Mouse (Mus musculus) limb, embryonic 14.5 days (tissue): ENCODE data around the gene Unc79. TPM values are rescaled to one million over a fixed set of nuclear protein-coding genes. Genes with fewer than 3 reads are reported as not detected.
A peak's percentile ranks its signal among the peaks of the same experiment; 100 is the strongest.

Experiments used
- ATAC-seq: fragments of 200-750 bp; cut with Nextera tagmentation; 2 replicates; pipeline ENCODE4 v1.8.0; 2017; ENCODE audit warnings: low read depth, moderate number of reproducible peaks, moderate TSS enrichment; ENCODE audit not compliant: low FRiP score
- DNase-seq: peaks from one replicate; pipeline ENCODE4 v3.0.0-alpha.2; 2015; ENCODE audit warnings: low spot score
- H3K27ac ChIP-seq: fragments of 300-500 bp; sonication (generic); replicated peaks from 2 replicates; pipeline ENCODE4 v1.5.1; 2014; ENCODE audit warnings: low read depth, mild to moderate bottlenecking, low read length, moderate library complexity, mixed read lengths
- H3K27me3 ChIP-seq: fragments of 300-500 bp; sonication (generic); 2 replicates; pipeline ENCODE4 v1.6.1; 2014; ENCODE audit warnings: low read length, mixed read lengths; ENCODE audit not compliant: control insufficient read depth, insufficient read depth
- H3K36me3 ChIP-seq: fragments of 300-500 bp; sonication (generic); 2 replicates; pipeline ENCODE4 v1.6.1; 2014; ENCODE audit warnings: mild to moderate bottlenecking, low read length, moderate library complexity, mixed read lengths; ENCODE audit not compliant: control insufficient read depth, insufficient read depth
- H3K4me1 ChIP-seq: fragments of 300-500 bp; sonication (generic); 2 replicates; pipeline ENCODE4 v1.6.1; 2014; ENCODE audit warnings: antibody characterized with exemption, low read length, mixed read lengths; ENCODE audit not compliant: control insufficient read depth, insufficient read depth
- H3K4me2 ChIP-seq: fragments of 300-500 bp; sonication (generic); replicated peaks from 2 replicates; pipeline ENCODE4 v1.6.1; 2014; ENCODE audit warnings: low read depth, mild to moderate bottlenecking, low read length, moderate library complexity; ENCODE audit not compliant: severe bottlenecking
- H3K4me3 ChIP-seq: fragments of 300-500 bp; sonication (generic); replicated peaks from 2 replicates; pipeline ENCODE4 v1.5.1; 2014; ENCODE audit warnings: low read length
- H3K9ac ChIP-seq: fragments of 300-500 bp; sonication (generic); 2 replicates; pipeline ENCODE4 v1.6.1; 2014; ENCODE audit warnings: mild to moderate bottlenecking, low read depth, low read length, moderate library complexity; ENCODE audit not compliant: severe bottlenecking
- H3K9me3 ChIP-seq: fragments of 300-500 bp; sonication (generic); 2 replicates; pipeline ENCODE4 v1.6.1; 2016; ENCODE audit warnings: low read length; ENCODE audit not compliant: control insufficient read depth
- POLR2A ChIP-seq: fragments of 200-500 bp; IDR thresholded peaks from 2 replicates; pipeline ENCODE4 v1.8.0; 2012; ENCODE audit warnings: inconsistent platforms, mild to moderate bottlenecking, moderate library complexity, borderline replicate concordance; ENCODE audit not compliant: insufficient read depth, insufficient read length; ENCODE audit errors: extremely low read depth
- WGBS: fragments of 180-500 bp; shearing (Covaris S2); extraction: QIAGEN DNeasy Blood & Tissue Kit; methylation state at CpG from one replicate; pipeline ENCODE4 v1.1.7; 2014; 5-methylcytosine and 5-hydroxymethylcytosine counted together
- polyA plus RNA-seq, 2 experiments: library from polyadenylated mRNA; depleted of rRNA in 1 of 2; stranded (reverse) in 1 of 2; unstranded in 1 of 2; fragments of >200 nt; fragmentation: Nextera tagmentation in 1 of 2; extraction: Ambion mirVana in 1 of 2; gene quantifications; 2 replicates each; pipeline versions ENCODE4 v1.2.1 to v1.2.3; 2012 to 2014

Unc79 gene
- polyA plus RNA-seq, 2 experiments = 0.04 to 0.45 TPM

DNA sequence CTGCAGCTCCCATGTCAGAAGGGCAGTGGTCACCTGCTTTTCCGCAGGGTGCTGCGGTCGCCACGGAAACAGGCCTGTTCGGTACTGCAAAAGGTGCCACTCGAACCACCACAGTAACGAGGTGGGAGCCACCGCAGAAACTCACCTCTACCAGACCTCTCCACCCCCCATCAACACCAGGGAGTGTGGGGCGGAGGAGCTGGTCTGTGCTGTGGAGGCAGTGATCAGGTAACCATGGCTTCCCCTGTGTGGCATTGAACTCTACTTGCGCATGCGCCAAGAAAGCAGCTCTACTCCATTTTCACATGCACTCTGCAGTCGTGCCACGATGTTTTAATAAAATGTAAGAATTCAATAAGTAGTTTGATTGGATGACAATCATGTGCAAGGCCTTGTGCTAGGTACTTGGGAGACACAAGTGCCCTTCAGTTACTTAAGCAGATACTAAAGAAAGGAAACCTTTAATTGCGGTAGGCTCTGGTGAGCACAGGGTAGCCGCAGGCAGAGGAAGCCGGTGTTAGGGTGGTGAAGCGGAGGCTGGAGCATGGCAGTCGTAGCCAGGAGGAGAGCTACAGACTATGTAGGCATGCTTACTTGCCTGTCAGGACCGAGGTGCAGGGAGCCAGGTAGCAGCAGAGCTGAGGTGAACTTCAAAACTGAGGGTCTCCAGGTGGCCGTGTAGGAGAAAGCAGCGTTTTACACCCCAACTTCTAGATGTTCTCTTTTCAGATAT lies 110.8 kb downstream of the Unc79 start:
- ATAC-seq = no peak
- H3K36me3 ChIP-seq = no peaks in the 10 kb centered on the region
- no peak for DNase-seq

DNA sequence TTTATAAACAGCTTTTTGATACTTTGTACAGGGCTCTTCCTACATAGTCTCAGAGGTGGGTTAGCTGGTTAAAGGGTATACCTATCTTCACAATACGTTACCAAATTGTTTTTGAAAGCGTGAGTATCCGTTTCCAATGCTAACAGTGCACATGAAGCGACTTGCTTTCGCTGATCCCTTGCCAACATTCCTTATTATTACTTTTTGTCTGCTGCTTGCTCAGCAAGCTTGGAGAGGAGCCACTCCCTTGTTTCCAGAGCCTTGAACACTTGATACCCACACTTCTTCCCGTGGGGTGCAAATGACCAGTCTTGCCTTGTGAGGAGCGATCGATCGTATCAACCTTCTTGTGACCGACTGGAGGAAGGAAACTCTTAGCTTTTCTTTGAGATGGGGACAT lies 112.1 kb downstream of the Unc79 start:
- H3K27ac ChIP-seq = no peak overlapping the region
- H3K4me3 ChIP-seq = no peak overlapping the region
- H3K9me3 ChIP-seq = no peaks in the 10 kb centered on the region
- no peak overlapping the region for H3K4me2 ChIP-seq
- no peak for TF ChIP-seq POLR2A
- no peak overlapping the region for H3K9ac ChIP-seq
- ATAC-seq (no peak), DNase-seq (no peak)
- WGBS = 85% methylated on average over 10 of the region's 10 CpGs
- no peaks in the 10 kb centered on the region for H3K36me3 ChIP-seq
- no peaks in the 10 kb centered on the region for H3K4me1 ChIP-seq
- no peaks in the 10 kb centered on the region for H3K27me3 ChIP-seq

More for the DNA sequence above, 110.8 kb downstream of the Unc79 start:
- 70% methylated on average over 21 of the region's 21 CpGs for WGBS
- TF ChIP-seq POLR2A = no peak
- no peak overlapping the region for H3K27ac ChIP-seq
- no peaks in the 10 kb centered on the region for H3K9me3 ChIP-seq
- H3K4me1 ChIP-seq = 0 out of 2 replicates have a peak, but pooled peaks cover 3% of the 10 kb centered on the region
- no peak overlapping the region for H3K9ac ChIP-seq
- no peak overlapping the region for H3K4me3 ChIP-seq
- H3K4me2 ChIP-seq = no peak overlapping the region
- no peaks in the 10 kb centered on the region for H3K27me3 ChIP-seq

DNA sequence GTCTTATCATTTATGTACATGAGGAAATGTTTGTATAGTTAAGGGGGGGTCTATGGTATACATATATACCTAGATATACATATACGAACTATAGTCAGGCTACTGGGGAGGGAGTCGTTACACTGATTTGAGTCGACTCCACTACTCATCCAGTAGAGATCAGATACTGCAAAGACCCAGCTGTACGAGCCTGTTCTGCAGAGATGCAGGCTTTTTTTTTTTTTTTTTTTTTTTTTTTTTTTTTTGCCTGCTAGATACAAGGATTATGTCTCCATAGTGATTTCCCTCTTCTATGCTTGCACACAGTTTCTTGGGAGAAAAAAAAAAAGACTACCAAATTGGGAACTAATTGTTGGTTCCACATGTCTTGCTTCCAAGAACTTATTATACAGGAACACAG lies 113.5 kb downstream of the Unc79 start:
- H3K4me3 ChIP-seq = no peak overlapping the region
- DNase-seq = no peak
- no peak overlapping the region for H3K27ac ChIP-seq
- no peak for TF ChIP-seq POLR2A
- H3K4me1 ChIP-seq = no peaks in the 10 kb centered on the region
- H3K9me3 ChIP-seq = no peaks in the 10 kb centered on the region
- H3K36me3 ChIP-seq = no peaks in the 10 kb centered on the region
- no peaks in the 10 kb centered on the region for H3K27me3 ChIP-seq
- WGBS = 78% methylated on average over 4 of the region's 4 CpGs
- no peak for ATAC-seq
- H3K4me2 ChIP-seq = no peak overlapping the region
- no peak overlapping the region for H3K9ac ChIP-seq

DNA sequence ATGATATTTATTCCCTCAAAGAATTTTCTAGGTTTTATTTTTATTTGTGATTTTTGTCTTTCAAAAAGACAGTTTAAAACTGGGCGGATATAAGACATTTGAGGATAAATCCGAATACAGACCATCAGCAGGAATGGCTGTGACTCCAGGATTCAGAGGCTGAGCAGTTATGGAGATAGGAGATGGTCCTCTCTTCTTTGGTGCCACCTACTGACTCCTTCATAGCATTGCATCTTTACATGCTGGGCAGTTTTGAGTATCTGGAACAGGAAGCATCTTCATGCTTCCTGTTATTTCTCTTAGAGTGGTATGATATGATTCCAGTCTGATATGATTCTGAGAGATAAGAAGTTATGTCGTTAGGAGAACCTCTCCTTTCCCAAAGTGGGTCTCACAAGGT lies 116.3 kb downstream of the Unc79 start:
- DNase-seq (peak; percentile 76), ATAC-seq (0 out of 2 replicates have a peak, but pooled peaks have one; percentile 62)

DNA sequence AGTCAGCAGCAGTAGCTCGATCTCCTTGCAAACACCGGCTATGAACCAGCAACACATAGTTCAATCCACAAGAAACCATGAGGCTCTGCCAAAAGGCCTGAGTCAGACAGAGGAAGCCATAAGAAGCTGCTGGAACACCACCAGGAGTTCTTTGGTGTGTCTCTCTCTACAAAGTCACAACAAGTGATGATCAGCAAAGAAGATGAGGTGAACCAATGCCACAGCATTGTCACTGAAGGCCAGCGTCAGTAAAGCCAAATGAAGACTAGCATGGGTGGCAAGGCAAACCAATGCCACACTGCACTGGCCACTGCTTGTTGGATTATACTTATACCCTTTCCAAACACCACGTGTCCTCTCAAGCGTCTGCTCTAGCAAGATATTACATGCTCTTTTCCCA lies 119.5 kb downstream of the Unc79 start:
- no peak overlapping the region for H3K4me2 ChIP-seq
- no peaks in the 10 kb centered on the region for H3K36me3 ChIP-seq
- H3K4me1 ChIP-seq = no peaks in the 10 kb centered on the region
- no peak overlapping the region for H3K27ac ChIP-seq
- WGBS = 84% methylated on average over 5 of the region's 5 CpGs
- no peaks in the 10 kb centered on the region for H3K27me3 ChIP-seq
- ATAC-seq (no peak), DNase-seq (no peak)
- H3K9ac ChIP-seq = no peak overlapping the region
- no peak for TF ChIP-seq POLR2A
- no peaks in the 10 kb centered on the region for H3K9me3 ChIP-seq
- H3K4me3 ChIP-seq = no peak overlapping the region

More for the DNA sequence above, 116.3 kb downstream of the Unc79 start:
- H3K4me1 ChIP-seq = no peaks in the 10 kb centered on the region
- H3K9ac ChIP-seq = no peak overlapping the region
- TF ChIP-seq POLR2A = no peak
- H3K27me3 ChIP-seq = no peaks in the 10 kb centered on the region
- H3K4me3 ChIP-seq = no peak overlapping the region
- H3K4me2 ChIP-seq = no peak overlapping the region
- no peaks in the 10 kb centered on the region for H3K9me3 ChIP-seq
- H3K27ac ChIP-seq = no peak overlapping the region
- 9% methylated on average over 3 of the region's 3 CpGs for WGBS
- H3K36me3 ChIP-seq = no peaks in the 10 kb centered on the region
